In genomic region chr14:36915203-36915602, GRCm38 (mm10) we compare ENCODE assay signal across 17 mouse cellular contexts.
"Had no signal": no experiment of that assay in that cellular context is flagged by ENCODE, and none has a peak within 500 bp of the region (broad histone marks: within the 10 kb centered on the region; RNA-seq: fewer than 3 reads in every experiment).

No protein-coding gene starts in this region.

- H3K36me3 ChIP-seq: stomach, embryonic 15.5 days had no signal

- H3K27me3 ChIP-seq: neural tube, embryonic 12.5 days; neural tube, embryonic 13.5 days; neural tube, embryonic 15.5 days; stomach, embryonic 15.5 days had no signal

- H3K4me2 ChIP-seq: neural tube, embryonic 12.5 days; neural tube, embryonic 13.5 days; neural tube, embryonic 15.5 days; stomach, embryonic 15.5 days had no signal

- H3K9ac ChIP-seq: neural tube, embryonic 12.5 days; neural tube, embryonic 13.5 days; neural tube, embryonic 15.5 days; stomach, embryonic 15.5 days had no signal

- H3K4me1 ChIP-seq: neural tube, embryonic 12.5 days; neural tube, embryonic 13.5 days; neural tube, embryonic 15.5 days; stomach, embryonic 15.5 days had no signal

- H3K27ac ChIP-seq: neural tube, embryonic 12.5 days; neural tube, embryonic 13.5 days; neural tube, embryonic 15.5 days; stomach, embryonic 15.5 days; stomach, postnatal 0 days had no signal

- H3K4me3 ChIP-seq: neural tube, embryonic 12.5 days; neural tube, embryonic 13.5 days; neural tube, embryonic 15.5 days; stomach, embryonic 15.5 days had no signal

- DNase-seq: retina, postnatal 1 day; right cerebral cortex, adult 18-20 months; right cerebral cortex, postnatal 14 days; right cerebral cortex, postnatal 25 days; right cerebral cortex, postnatal 4 days; spleen, adult 18-20 months; thymus, adult 18-20 months; thymus, adult 2 months; thymus, postnatal 14 days; thymus, postnatal 25 days; thymus, postnatal 36 days; thymus, postnatal 4 days had no signal

- H3K9me3 ChIP-seq: neural tube, embryonic 12.5 days; neural tube, embryonic 13.5 days; neural tube, embryonic 15.5 days; stomach, embryonic 15.5 days had no signal
